Mouse (Mus musculus) heart, adult 18-20 months (tissue): ENCODE data around the gene Micall2. TPM values are rescaled to one million over a fixed set of nuclear protein-coding genes. Genes with fewer than 3 reads are reported as not detected.
"Not testable (repeated sequence)": the region's sequence is repeated elsewhere in the genome, so short reads cannot be mapped to it uniquely, and the experiment has no call there.

Source experiments
- DNase-seq, 2 experiments: peaks; one replicate each; pipeline ENCODE4 v3.0.0; 2021 to 2022; ENCODE audit warnings: mixed read lengths in 1 of 2
- total RNA-seq, 2 experiments: library from RNA; stranded (reverse); gene quantifications; 2 replicates each; pipeline ENCODE4 v1.2.3; 2021

Gene Micall2
- total RNA-seq, 2 experiments from 2014 or later: 1.2 to 2.1 TPM

GRCm38 (mm10) chr5:139730712-139731486, 5.2 kb downstream of the Micall2 start:
- peak in 1 of 2 experiments; percentile 25 for DNase-seq

GRCm38 (mm10) chr5:139727261-139727660, 8.9 kb downstream of the Micall2 start:
- DNase-seq: no peak

GRCm38 (mm10) chr5:139726186-139726585, 9.9 kb downstream of the Micall2 start:
- no peak for DNase-seq

- DNase-seq: peak; percentile 63 to 65
Measured at GRCm38 (mm10) chr5:139724336-139725116, 11.6 kb downstream of the Micall2 start.

- DNase-seq: peak in 1 of 2 experiments; percentile 23
Measured at GRCm38 (mm10) chr5:139723113-139723512, 13.0 kb downstream of the Micall2 start.

- no peak for DNase-seq
Measured at GRCm38 (mm10) chr5:139722709-139723108, 13.4 kb downstream of the Micall2 start.

GRCm38 (mm10) chr5:139718949-139719348, 17.2 kb downstream of the Micall2 start:
- no peak for DNase-seq

GRCm38 (mm10) chr5:139718540-139718939, 17.6 kb downstream of the Micall2 start:
- DNase-seq: no peak

GRCm38 (mm10) chr5:139717723-139718122, 18.4 kb downstream of the Micall2 start:
- DNase-seq: peak; percentile 60 to 80

GRCm38 (mm10) chr5:139706496-139706895, 29.6 kb downstream of the Micall2 start:
- no peak for DNase-seq

GRCm38 (mm10) chr5:139702905-139703304, 33.2 kb downstream of the Micall2 start:
- no peak for DNase-seq

- DNase-seq: no peak
Measured at GRCm38 (mm10) chr5:139702236-139702635, 33.9 kb downstream of the Micall2 start.

- DNase-seq: no peak
Measured at GRCm38 (mm10) chr5:139696954-139697353, 39.2 kb downstream of the Micall2 start.

GRCm38 (mm10) chr5:139695876-139696275, 40.3 kb downstream of the Micall2 start:
- not testable (repeated sequence) for DNase-seq

- DNase-seq: no peak
Measured at GRCm38 (mm10) chr5:139694989-139695571, 41.1 kb downstream of the Micall2 start.

GRCm38 (mm10) chr5:139694292-139694988, 41.7 kb downstream of the Micall2 start:
- no peak for DNase-seq

- no peak for DNase-seq
Measured at GRCm38 (mm10) chr5:139690791-139691190, 45.3 kb downstream of the Micall2 start.

GRCm38 (mm10) chr5:139688356-139688755, 47.8 kb downstream of the Micall2 start:
- DNase-seq: no peak

GRCm38 (mm10) chr5:139687646-139688045, 48.5 kb downstream of the Micall2 start:
- DNase-seq: peak in 1 of 2 experiments; percentile 29

GRCm38 (mm10) chr5:139686530-139687249, 49.4 kb downstream of the Micall2 start:
- DNase-seq: no peak

- DNase-seq: no peak
Measured at GRCm38 (mm10) chr5:139683228-139683627, 52.9 kb downstream of the Micall2 start.

- no peak for DNase-seq
Measured at GRCm38 (mm10) chr5:139682631-139682977, 53.5 kb downstream of the Micall2 start.
